Mouse (Mus musculus) liver, embryonic 14.5 days (tissue): ENCODE measurements around the gene Phb2.

Experiments used
- CTCF ChIP-seq: IDR thresholded peaks from 2 replicates; pipeline ENCODE4 v1.5.1; 2016; ENCODE audit warnings: antibody characterized with exemption, low read depth, control low read depth
- EP300 ChIP-seq: IDR thresholded peaks from 2 replicates; pipeline ENCODE4 v1.6.1; 2016; ENCODE audit warnings: antibody characterized with exemption, low read depth

- TF ChIP-seq EP300 (no peak), CTCF (no peak)
Observed at GRCm38 (mm10) chr6:124758849-124759232, 46.7 kb downstream of the Phb2 start.
